Mouse (Mus musculus): ENCODE data around the gene Med12l. TPM values are rescaled to one million over a fixed set of nuclear protein-coding genes. Genes with fewer than 3 reads are reported as not detected.
"Not testable (repeated sequence)": the region's sequence is repeated elsewhere in the genome, so short reads cannot be mapped to it uniquely, and the experiment has no call there.

The Med12l gene
- polyA plus RNA-seq, 1 experiment, result 12.6 TPM

- Histone ChIP-seq H3K4me1 (peaks cover 88% of the 10 kb centered on the region), H3K27me3 (replicated peaks) (no peaks in the 10 kb centered on the region), H3K9me3 (no peaks in the 10 kb centered on the region), H3K4me3 (replicated peaks) (no peak overlapping the region), H3K36me3 (replicated peaks; ENCODE audit: low read length) (peaks cover 85% of the 10 kb centered on the region)
- TF ChIP-seq FLI1 (IDR thresholded peaks at IDR 0.05; ENCODE audit: low read length) (no peak), GATA1 (IDR thresholded peaks at IDR 0.05; ENCODE audit: borderline replicate concordance, low read length) (no peak)
These were observed 126.3 kb downstream of the Med12l start for GRCm38 (mm10) chr3:59131966-59132365.

DNA sequence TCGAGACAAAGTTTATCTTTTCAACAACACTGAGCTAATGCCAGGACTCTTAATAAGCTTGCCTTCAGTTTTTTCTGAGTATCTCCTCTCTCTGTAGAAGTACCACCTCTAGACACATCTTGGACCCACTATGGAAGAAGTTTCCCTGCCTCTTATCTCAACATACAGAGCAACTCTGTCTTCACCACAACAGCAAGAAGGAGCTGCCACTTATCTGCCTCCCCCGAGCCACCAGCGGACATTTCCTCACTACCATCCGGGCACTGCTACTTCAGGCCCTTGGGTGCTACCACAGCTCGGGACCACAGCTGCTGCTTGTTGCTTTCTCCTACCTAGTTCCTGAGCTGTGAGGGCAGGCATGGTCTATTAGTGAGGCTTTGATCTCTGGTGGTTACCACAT lies 127.6 kb downstream of the Med12l start:
- Histone ChIP-seq H3K36me3 (replicated peaks; ENCODE audit: low read length) (peaks cover 85% of the 10 kb centered on the region), H3K27me3 (replicated peaks) (no peaks in the 10 kb centered on the region), H3K9me3 (no peaks in the 10 kb centered on the region), H3K4me3 (replicated peaks) (peak overlapping the region; percentile 72), H3K4me1 (peaks cover 88% of the 10 kb centered on the region)
- TF ChIP-seq GATA1 (IDR thresholded peaks at IDR 0.05; ENCODE audit: borderline replicate concordance, low read length), result peak; percentile 75; the same call in 1 of the 3 replicates
- TF ChIP-seq FLI1 (IDR thresholded peaks at IDR 0.05; ENCODE audit: low read length), result no peak

- Histone ChIP-seq H3K4me3 (replicated peaks) (no peak overlapping the region), H3K9me3 (no peaks in the 10 kb centered on the region), H3K4me1 (peaks cover 94% of the 10 kb centered on the region), H3K36me3 (replicated peaks; ENCODE audit: low read length) (peaks cover 89% of the 10 kb centered on the region), H3K27me3 (replicated peaks) (no peaks in the 10 kb centered on the region)
- TF ChIP-seq GATA1 (IDR thresholded peaks at IDR 0.05; ENCODE audit: borderline replicate concordance, low read length), result no peak
- no peak for TF ChIP-seq FLI1 (IDR thresholded peaks at IDR 0.05; ENCODE audit: low read length)
These were observed 130.5 kb downstream of the Med12l start for GRCm38 (mm10) chr3:59135911-59136653.

DNA sequence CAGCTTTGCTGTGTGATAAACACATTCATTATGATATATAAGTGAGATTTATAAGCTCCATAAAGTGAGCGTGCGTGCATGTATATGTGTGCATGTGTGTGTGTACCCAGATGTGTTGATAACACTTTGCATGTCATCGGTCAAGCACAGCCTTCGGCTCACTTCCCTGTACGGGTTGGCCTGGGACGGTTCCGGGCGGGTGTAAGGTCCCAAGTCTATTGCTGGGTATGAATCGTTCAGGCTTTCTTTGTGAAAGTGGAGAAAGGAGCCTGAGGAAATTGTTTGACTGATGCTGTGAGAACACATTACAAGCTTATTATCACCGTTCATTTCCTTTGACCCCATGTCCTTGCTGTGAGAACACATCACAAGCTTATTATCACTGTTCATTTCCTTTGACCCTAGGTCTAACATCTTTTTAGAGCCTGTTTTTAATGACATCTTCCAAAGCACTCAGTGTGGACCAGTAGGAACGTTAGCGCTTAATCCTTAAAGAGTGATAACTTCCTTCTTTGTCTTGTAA lies 133.4 kb downstream of the Med12l start:
- Histone ChIP-seq H3K4me3 (replicated peaks) (no peak overlapping the region), H3K36me3 (replicated peaks; ENCODE audit: low read length) (peaks cover 94% of the 10 kb centered on the region), H3K27me3 (replicated peaks) (no peaks in the 10 kb centered on the region), H3K9me3 (no peaks in the 10 kb centered on the region), H3K4me1 (peaks cover 89% of the 10 kb centered on the region)
- TF ChIP-seq GATA1 (IDR thresholded peaks at IDR 0.05; ENCODE audit: borderline replicate concordance, low read length), result no peak
- no peak for TF ChIP-seq FLI1 (IDR thresholded peaks at IDR 0.05; ENCODE audit: low read length)

DNA sequence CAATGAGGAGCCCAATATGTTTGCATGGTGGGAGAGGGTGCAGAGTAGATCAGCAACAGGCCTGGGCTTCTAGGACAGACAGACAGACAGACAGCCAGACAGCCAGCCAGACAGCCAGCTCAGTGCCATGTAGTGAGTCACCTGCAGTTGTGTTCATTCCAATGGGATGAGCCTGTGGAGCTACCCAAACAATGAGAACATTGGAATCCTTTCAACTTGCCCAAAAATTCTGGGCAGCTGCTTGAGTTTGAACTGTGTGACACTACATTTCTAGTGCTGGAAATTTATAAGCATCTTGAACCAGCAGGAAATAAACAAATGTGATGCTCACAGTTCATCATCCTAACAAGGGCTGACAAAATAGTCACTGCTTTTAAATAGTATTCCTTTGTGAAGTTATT lies 134.0 kb downstream of the Med12l start:
- Histone ChIP-seq H3K4me1 (peaks cover 89% of the 10 kb centered on the region), H3K9me3 (no peaks in the 10 kb centered on the region), H3K27me3 (replicated peaks) (no peaks in the 10 kb centered on the region), H3K4me3 (replicated peaks) (no peak overlapping the region), H3K36me3 (replicated peaks; ENCODE audit: low read length) (peaks cover 93% of the 10 kb centered on the region)
- no peak for TF ChIP-seq GATA1 (IDR thresholded peaks at IDR 0.05; ENCODE audit: borderline replicate concordance, low read length)
- TF ChIP-seq FLI1 (IDR thresholded peaks at IDR 0.05; ENCODE audit: low read length), result no peak

DNA sequence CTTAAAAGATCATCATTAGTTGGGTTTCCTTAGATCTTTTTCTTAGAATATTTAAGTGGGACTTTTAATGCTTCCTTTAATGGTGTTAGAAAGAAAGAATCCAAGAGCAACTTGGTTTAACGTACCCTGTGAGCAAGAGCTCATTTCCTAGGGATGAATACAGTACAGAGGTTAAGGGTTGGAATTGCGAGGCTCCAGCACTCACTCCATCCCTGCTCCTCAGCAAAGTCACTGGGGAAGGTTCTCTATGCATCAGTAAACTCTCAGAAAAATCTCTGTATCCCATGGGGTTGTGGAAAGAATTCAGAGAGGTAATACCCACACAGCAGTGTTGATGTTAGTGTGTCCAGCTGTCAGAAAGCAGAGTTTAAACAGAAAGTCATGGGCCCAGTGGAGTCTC lies 134.5 kb downstream of the Med12l start:
- Histone ChIP-seq H3K4me3 (replicated peaks) (no peak overlapping the region), H3K36me3 (replicated peaks; ENCODE audit: low read length) (peaks cover 89% of the 10 kb centered on the region), H3K4me1 (peaks cover 90% of the 10 kb centered on the region), H3K9me3 (no peaks in the 10 kb centered on the region), H3K27me3 (replicated peaks) (no peaks in the 10 kb centered on the region)
- TF ChIP-seq GATA1 (IDR thresholded peaks at IDR 0.05; ENCODE audit: borderline replicate concordance, low read length) (no peak), FLI1 (IDR thresholded peaks at IDR 0.05; ENCODE audit: low read length) (no peak)

DNA sequence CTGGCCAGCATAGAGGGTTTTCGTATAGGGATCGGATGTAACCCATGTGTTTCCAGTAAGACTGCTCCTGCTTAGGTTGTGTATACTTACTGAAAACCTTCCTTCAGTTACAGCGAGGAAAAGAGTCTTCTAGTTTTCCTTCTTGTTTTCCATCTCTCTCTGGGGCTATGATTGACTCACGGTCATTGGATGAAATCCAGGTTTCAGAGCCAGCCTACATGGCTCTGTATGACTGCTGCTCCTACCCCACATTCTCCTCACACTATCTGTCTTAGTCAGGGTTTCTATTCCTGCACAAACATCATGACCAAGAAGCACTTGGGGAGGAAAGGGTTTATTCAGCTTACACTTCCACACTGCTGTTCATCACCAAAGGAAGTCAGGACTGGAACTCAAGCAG lies 135.3 kb downstream of the Med12l start:
- H3K4me1 ChIP-seq, result peaks cover 92% of the 10 kb centered on the region
- not testable (repeated sequence) for H3K9me3 ChIP-seq; H3K4me3 ChIP-seq (replicated peaks); H3K27me3 ChIP-seq (replicated peaks)
- peaks cover 86% of the 10 kb centered on the region for H3K36me3 ChIP-seq (replicated peaks; ENCODE audit: low read length)

DNA sequence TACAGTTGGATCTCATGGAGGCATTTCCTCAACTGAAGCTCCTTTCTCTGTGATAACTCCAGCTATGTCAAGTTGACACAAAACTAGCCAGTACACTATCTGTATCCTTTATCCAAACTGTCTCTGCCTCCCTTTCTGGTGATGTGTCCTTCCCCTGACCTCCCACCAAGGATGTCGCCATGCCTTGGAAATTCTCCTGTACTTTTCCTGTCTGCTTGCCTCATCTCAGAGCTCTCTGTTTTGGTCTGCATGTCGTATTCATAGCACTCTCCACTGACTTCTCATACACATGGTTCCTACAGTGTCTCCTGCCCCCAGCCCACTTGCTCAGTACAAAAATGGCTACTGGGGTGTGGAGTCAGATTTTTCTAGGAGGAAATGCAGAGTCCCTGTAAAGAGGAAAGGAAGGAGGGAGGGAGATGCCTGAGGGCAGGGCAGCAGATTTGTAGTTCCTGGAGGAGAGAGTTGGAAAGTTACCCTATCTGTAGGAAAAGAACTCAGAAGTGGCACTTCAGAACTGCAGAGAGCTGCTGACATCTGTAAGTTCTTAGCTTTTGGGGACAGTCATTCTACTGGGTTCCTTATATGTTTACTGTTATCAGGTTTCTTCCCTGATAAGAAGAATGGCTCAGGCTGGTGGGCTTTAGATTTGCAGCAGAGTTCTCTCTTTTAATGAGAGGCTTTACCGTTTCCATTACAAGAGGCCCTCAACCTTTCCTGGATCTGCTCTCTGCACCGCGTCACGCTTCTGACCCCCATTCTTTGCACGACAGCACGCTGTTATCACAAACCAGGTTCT lies 136.1 kb downstream of the Med12l start:
- Histone ChIP-seq H3K27me3 (replicated peaks) (no peaks in the 10 kb centered on the region), H3K4me3 (replicated peaks) (no peak overlapping the region), H3K9me3 (no peaks in the 10 kb centered on the region), H3K36me3 (replicated peaks; ENCODE audit: low read length) (peaks cover 81% of the 10 kb centered on the region), H3K4me1 (peaks cover 95% of the 10 kb centered on the region)
- TF ChIP-seq FLI1 (IDR thresholded peaks at IDR 0.05; ENCODE audit: low read length), result no peak
- no peak for TF ChIP-seq GATA1 (IDR thresholded peaks at IDR 0.05; ENCODE audit: borderline replicate concordance, low read length)

GRCm38 (mm10) chr3:59145194-59145593 lies 139.6 kb downstream of the Med12l start:
- Histone ChIP-seq H3K4me1 (peaks cover 95% of the 10 kb centered on the region), H3K9me3 (no peaks in the 10 kb centered on the region), H3K36me3 (replicated peaks; ENCODE audit: low read length) (peaks cover 69% of the 10 kb centered on the region), H3K4me3 (replicated peaks) (no peak overlapping the region), H3K27me3 (replicated peaks) (no peaks in the 10 kb centered on the region)
- TF ChIP-seq GATA1 (IDR thresholded peaks at IDR 0.05; ENCODE audit: borderline replicate concordance, low read length), result no peak
- TF ChIP-seq FLI1 (IDR thresholded peaks at IDR 0.05; ENCODE audit: low read length), result no peak

GRCm38 (mm10) chr3:59149646-59150045 lies 144.0 kb downstream of the Med12l start:
- H3K27me3 ChIP-seq (replicated peaks), result no peaks in the 10 kb centered on the region
- TF ChIP-seq GATA1 (IDR thresholded peaks at IDR 0.05; ENCODE audit: borderline replicate concordance, low read length), result no peak
- TF ChIP-seq FLI1 (IDR thresholded peaks at IDR 0.05; ENCODE audit: low read length), result no peak
- peaks cover 46% of the 10 kb centered on the region for H3K36me3 ChIP-seq (replicated peaks; ENCODE audit: low read length)

More at GRCm38 (mm10) chr3:59149646-59150045, 144.0 kb downstream of the Med12l start:
- peak overlapping the region; percentile 4 for H3K4me3 ChIP-seq (replicated peaks)
- peaks cover 98% of the 10 kb centered on the region for H3K4me1 ChIP-seq
- no peaks in the 10 kb centered on the region for H3K9me3 ChIP-seq
